Mouse (Mus musculus): ENCODE data around the gene Dpf2.

- TF ChIP-seq CTCF (IDR thresholded peaks at IDR 0.05; ENCODE audit: insufficient read depth, low read length) (no peak), POLR2A (IDR thresholded peaks at IDR 0.05; ENCODE audit: borderline replicate concordance, extremely low read depth, low read depth, low read length) (no peak)
These were observed 15.3 kb upstream of the Dpf2 start for GRCm38 (mm10) chr19:5928104-5928503.
